Mouse (Mus musculus) embryo, embryonic 10 days (tissue): Measurements from ENCODE around the gene Irf6.
A peak's percentile ranks its signal among the peaks of the same experiment; 100 is the strongest.

Experiments used
- DNase-seq: peaks from one replicate; pipeline ENCODE4 v3.0.0-alpha.2; 2015; ENCODE audit warnings: low spot score

Irf6 gene

GRCm38 (mm10) chr1:193156316-193157110 lies 3.6 kb downstream of the Irf6 start:
- no peak for DNase-seq

- DNase-seq: no peak
Measured at GRCm38 (mm10) chr1:193157111-193157492, 4.2 kb downstream of the Irf6 start.

DNA sequence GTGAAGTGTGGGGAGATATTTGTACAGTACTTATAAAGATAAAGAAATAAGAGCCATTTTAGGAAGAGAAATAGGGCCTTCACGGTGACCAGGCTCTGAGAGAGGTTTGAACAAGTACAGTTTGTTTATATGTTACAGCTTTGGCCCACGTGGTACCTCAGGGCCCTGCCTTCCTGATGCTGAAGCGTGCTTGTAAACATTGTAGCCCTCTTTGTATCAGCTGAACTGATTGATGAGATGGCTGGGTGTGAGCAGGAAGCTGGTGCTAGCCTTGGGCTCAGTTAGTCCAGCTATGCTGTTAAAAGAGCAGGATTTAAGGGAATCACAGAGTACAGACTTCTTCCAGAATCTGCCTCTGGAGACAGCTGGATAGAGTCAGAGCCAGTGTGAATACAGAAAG lies 6.3 kb downstream of the Irf6 start:
- no peak for DNase-seq

DNA sequence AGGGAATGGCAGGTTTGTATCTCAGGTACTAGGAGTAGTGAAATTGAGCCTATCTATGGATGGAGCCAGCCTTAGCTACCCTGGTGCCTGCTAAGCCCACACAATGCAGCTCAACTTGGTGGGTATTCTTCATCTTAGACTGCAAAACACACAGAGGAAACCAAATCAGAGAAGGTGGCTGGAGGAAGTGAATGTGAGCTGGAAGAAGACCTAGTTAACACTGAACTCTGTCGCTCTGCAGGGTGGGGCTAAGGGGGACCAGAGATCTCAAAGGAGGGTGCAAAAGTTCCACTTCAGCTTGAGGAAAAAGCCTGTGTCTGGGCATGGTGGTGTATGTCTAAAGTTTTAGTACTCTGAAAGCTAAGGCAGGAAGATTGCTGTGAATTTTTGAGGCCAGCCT lies 6.7 kb downstream of the Irf6 start:
- DNase-seq: no peak

DNA sequence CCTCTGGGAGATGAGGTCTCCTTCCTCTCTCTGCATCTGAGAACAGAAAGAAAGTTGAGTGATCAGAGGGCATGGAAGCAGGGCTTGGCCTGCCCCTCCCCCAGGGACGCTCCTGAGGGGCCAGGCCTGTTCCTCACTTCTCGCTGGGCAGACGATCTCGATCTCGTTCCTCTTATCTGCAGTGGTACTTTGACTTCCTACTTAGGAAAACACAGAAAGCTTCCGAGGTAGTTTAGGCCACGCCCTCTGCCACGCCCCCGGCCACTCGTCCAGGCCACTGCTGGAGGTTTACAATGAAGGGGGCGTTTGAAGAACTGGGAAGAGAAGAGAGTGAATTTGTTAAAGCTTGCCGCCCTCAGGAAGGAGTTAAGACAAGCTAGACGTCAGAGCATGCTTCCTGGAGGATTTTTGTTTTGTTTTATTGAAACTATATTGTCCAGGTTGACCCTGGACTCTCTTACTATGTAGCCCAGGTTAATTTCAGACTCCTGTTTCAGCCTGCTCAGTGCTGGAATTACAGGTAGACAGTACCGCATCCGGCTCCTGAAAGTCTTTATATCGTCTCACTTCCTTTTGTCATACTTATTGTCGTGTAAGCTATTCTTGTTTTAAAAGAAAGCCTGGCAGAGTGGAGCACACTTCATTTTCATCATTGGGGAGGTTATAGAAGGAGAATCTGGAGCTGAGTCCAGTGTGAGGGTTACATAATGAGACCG lies 7.6 kb downstream of the Irf6 start:
- peak; percentile 84 for DNase-seq

DNA sequence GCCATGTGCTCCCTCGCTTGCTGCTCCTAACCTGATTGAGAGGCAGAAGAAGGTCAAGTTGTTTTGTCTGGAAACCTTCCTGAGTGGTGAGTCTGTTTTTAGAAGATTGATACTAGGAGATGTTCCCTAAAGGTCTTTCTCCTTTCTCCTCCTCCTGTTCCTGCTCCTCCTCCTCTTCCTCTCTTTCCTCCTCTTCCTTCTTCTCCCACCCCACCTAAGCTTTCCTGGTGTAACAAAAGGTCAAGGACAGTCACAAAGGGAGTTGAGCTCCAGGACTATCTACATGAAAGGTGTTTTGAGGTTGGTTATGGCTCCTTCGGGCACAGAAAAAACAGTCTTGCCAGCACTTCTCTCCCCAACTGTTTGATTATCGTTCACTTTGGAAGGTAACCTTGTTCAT lies 14.8 kb downstream of the Irf6 start, which contains the start of gene A130010J15Rik:
A130010J15Rik (plus strand) TSS at position 301 of the 400 bp plus-strand sequence.
- DNase-seq: no peak

GRCm38 (mm10) chr1:193169228-193169627 lies 16.3 kb downstream of the Irf6 start:
- DNase-seq: no peak

GRCm38 (mm10) chr1:193169856-193170255 lies 16.9 kb downstream of the Irf6 start:
- no peak for DNase-seq

DNA sequence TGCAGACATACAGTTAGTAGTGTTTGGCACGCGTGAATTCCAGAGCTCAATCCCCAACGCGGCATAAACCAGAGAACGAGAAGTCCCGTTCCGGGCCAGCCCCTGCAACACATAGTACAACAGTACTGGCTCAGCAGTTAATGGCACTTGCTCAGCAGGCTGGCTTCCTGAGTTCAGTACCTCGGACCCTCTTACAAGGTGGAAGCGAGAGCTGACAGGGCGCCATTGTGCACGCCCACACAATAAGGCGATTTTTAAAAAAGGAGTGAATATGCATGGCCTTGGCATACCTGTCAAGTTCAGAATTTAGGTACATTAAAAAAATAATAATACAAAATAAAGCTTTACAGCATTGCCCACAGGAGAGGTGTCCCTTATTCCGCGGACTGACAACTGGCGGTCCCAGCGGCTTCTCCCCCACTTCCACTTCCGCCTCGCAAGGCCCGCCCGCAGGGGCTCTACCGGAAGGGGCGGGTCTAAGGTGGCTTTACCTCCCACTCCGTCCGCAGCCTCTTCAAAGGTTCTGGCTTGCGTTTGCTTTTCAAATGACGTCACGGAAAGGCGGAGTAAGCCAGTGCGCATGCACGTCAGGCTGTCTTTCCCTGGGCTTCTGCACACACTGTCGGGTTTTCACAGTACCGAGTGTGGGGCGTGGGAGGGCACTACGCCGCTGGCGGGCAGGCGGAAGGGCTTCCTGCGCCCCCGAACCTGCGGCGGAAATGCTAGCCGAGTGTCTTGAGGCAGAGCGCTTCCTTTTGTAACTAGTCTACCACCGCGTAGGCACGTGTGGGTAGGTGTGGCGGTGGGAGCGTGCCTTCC lies 20.3 kb downstream of the Irf6 start:
- DNase-seq: peak; percentile 99

DNA sequence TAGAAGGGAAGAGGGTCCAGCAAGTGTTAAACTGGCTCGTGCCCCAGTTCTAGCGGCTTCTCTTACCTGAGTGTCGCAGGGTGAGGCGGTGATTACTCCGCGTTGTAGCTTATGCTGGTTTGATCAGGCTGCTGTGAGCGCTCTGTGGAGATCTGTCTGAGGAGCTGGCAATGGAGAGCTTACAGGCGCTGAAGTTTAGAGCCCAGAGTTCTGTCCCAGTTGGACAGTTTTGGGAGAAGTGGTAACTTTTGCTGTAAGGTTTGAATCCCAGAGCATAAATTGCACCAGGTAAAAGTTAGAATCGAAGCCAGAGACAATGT lies 20.9 kb downstream of the Irf6 start:
- no peak for DNase-seq

GRCm38 (mm10) chr1:193174143-193174733 lies 21.3 kb downstream of the Irf6 start:
- DNase-seq: no peak

GRCm38 (mm10) chr1:193181104-193181503 lies 28.2 kb downstream of the Irf6 start:
- no peak for DNase-seq

DNA sequence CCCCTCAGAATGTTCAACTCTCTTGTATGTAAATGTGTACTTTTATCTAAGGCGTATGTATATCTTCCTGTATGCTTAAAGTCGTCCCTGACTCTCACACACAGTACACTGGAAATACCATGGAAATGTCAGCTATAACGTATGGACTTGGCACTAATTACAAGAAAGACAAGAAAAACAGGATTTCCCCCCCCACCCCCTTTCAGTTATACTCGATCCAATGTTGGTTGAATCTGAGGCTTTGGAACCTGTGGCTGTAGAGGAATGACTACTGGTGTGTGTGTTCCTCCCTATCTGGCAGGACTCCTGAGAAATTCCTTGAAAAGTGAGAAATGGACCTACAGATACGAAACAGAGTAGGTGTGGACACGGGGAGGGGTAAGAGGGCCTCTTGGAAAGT lies 35.3 kb downstream of the Irf6 start:
- DNase-seq: no peak

GRCm38 (mm10) chr1:193189151-193189621 lies 36.3 kb downstream of the Irf6 start:
- DNase-seq: peak; percentile 54

- DNase-seq: no peak
Measured at GRCm38 (mm10) chr1:193189771-193190170, 36.9 kb downstream of the Irf6 start.

GRCm38 (mm10) chr1:193191675-193192283 lies 38.9 kb downstream of the Irf6 start:
- no peak for DNase-seq

- no peak for DNase-seq
Measured at GRCm38 (mm10) chr1:193194416-193195140, 41.7 kb downstream of the Irf6 start.

- DNase-seq: no peak
Measured at GRCm38 (mm10) chr1:193195169-193195810, 42.4 kb downstream of the Irf6 start.

GRCm38 (mm10) chr1:193197494-193198205 lies 44.7 kb downstream of the Irf6 start:
- no peak for DNase-seq

DNA sequence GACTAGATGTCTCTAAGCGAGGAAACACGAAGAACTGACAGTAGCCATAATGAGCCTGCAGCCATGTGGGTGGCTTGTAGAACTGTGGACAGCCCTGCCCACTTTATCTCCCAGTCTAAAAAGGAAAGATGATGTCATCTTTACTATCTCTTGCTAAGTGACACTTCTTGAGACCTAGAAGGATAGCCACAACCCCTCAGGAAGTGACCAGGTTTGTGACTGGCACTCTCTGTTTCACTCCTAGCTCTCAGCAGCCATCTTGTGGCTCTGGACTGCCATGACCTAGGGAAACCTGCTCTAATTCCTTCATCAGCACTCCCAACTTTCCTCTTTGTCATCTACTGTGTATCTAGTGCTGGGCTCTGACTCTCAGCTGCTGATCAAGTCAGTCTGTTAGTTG lies 45.4 kb downstream of the Irf6 start:
- DNase-seq: no peak
